Mouse (Mus musculus) megakaryocyte-erythroid progenitor cell, adult 5-6 weeks (primary cell): Measurements from ENCODE around the gene Sult6b2. TPM values are rescaled to one million over a fixed set of nuclear protein-coding genes. Genes with fewer than 3 reads are reported as not detected.

Source experiments
- ATAC-seq: replicated peaks from 2 replicates; pipeline ENCODE4 v1.8.0; 2016; ENCODE audit warnings: mild to moderate bottlenecking, inconsistent platforms; ENCODE audit not compliant: severe bottlenecking, poor library complexity, low FRiP score, low TSS enrichment
- total RNA-seq, 2 experiments: library from RNA; stranded (forward) in 1 of 2; stranded (reverse) in 1 of 2; fragments of 200-1000, 215-1000 nt in 1 of 2; fragments of >200 nt in 1 of 2; fragmentation: Nextera tagmentation in 1 of 2; gene quantifications; 2 replicates each; pipeline ENCODE4 v1.2.3; 2014 to 2017

Gene Sult6b2
- total RNA-seq, 2 experiments from 2014 or later: not detected

DNA sequence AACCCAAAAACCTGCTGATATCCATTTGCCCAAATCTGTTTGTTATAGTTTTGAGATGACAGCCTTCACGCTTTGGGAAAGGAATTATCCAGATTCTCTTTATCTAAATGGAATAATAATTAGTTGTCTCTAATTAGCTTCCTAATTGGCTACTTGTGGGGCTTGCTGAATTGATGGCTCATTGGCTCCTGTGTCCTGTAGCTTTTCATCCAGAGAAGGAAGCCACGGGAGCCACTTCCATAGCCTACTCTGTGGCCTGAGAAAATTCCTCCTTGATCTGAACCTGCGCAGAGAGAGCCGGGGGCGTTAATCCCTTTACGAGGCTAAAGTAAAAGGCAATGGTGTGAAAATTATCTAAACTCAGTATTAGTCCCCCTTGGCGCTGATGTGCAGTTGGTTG is 23.0 kb downstream of the Sult6b2 start:
- ATAC-seq: no peak

DNA sequence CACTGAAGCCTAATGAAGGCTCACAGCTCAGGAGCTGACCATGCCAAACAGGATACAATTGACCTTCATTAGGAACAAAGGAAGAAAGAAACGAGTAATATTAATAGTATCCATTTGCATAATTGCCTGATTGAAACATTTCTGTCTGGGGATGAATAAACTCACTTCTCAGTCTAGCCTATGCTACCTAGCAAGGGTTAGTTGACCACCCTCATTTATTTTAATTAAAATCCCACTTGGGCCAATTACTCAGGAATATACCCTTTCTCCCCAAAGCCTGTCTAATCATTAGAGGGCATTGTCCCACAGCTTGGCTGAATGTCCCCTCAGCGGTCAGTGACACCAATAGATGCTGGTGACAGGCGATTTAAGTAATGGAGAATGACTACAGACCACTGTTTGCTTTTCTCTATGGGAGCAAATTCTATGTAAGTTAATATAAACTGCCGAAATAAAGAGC is 23.7 kb downstream of the Sult6b2 start:
- no peak for ATAC-seq

DNA sequence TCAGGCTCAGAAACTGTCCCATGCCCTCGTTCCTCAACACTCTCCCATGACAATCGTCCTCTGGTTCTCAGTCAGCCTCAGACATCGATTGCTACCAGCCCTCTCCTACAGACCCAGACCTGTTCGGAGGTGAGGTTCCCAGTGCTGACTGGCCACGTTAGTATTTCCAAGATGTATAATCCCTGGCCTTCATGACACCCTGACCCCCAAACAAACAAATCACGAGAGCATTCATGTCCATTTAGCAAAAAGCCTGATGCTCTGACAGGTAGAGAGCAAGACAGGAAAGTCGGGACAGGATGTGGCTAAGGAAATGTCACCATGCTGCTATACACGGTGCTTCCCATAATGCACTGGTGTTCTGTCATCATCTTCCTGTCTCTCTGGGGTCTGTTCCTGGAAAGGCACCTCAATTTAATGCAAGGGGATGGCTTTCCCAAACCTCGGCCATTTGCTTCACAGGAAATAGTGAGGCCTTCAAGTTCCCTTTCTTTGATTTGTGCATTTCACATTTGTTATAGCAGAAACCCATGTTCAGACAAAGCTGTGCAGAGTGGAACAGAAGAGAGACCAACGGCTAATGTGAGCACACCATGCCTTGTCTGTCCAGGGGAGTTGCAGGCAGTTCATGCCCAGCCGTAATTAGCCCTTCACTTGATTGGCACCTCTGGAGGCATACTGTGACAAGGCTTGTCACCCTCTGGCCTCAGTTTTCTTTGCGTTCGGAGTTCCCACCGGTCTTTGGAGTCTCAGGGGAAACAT is 24.3 kb downstream of the Sult6b2 start:
- no peak for ATAC-seq

DNA sequence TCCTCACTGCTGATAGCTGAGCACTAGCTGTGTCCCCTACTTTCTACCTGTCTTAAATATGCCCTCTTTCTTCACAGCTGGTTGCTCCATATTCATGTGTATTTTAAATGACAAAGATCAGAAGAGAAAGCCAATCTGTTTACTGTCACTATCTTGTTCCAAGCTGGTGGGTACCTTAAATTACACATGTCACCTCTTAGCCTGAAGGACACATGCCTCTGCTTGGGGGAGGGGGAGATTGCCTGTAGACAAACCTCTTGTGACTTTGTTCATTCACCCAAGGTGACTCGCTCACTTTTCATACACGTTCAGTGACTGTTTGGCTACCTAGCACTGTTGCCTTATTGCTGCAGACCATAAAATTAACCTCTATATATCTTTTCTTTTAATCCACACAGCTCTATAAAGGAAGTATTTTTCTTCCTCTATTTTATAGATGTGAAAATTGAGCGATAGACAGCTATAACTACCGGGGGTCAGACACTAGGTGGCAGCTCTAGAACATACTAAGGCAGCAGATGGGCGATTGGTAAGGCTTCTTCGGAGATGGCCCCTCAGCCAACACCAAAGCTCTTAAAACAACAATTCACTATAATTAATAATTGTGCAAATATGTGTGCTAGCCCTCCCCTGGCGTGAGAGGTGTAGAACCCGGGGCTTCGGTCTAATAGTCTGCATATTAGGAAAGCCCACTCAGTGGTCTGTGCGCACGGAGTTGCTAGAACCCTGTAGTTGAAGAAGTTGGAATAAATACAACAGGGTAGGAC is 25.1 kb downstream of the Sult6b2 start:
- peak; percentile 54 for ATAC-seq

DNA sequence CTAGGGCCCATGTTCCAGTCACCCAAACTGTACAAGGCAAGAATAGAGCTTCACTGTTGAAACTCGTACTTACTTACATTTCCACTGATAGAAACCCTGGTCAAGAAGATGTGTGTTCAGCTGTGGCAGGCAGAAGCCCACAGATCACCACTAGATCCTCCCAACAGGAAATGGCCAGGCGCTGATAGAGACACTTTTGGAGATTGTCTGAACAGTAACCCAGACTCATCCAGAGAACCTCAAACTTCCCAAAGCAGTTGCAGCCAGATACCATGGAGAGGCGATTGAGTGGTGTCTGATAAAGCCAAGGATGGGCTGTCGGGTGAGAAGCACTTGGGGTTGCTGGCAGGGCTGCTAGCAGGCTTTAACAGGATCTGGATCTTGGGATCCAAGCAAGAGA is 27.4 kb downstream of the Sult6b2 start:
- ATAC-seq: peak; percentile 69

DNA sequence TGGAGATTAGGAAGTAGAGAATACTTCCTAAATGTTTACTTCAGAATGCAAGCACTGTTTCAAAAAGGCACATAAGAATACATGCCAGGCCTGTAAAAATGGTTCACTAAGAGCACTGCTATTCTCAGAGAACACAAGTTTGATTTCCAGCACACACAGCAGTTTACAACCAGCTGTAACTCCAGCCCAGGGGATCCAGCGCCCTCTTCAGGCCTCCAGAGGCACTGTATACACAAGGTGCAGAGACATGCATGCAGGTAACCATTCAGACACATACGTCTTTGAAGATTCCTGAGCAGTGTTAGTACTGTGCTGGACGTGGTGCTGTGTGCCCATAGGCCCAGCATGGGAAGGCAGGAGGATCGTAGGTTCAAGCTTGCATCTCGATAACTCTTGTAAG is 30.7 kb downstream of the Sult6b2 start:
- no peak for ATAC-seq

DNA sequence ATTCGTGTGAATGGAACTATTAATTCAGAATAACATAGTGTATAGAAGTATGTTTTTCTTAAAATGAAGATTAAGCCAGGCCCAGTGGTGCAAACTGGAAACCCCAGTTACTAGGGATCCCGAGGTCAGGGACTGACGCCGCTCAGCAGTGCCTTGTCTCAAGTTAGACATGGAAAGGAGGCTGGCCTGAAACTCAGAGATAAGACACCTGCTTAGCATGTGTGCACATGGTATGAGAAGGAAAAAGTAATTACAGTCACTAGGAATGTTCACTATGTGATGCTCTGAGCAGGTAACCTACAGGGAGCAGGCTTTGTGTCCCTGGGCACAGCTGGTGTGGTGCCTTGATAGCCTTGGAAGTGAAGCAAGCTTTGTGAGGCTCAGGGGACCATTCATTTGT is 32.7 kb downstream of the Sult6b2 start:
- peak; percentile 69 for ATAC-seq

DNA sequence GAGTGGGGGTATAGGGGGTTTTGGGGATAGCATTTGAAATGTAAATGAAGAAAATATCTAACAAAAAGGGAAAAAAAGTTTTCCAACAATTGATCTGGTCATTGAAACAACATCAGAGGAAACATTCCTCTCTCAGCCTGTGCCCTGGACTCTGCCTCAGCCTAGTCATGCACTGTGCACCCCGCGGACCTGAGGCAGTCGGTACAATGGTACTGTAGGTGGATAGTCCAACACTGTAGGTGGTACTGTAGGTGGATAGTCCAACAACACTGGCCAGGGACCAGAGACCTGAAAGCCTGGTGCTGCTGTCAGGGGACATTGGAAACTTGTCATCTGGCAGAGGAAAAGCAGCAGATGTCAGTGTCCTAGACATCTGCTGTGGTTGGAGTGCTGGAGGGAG is 34.4 kb downstream of the Sult6b2 start:
- ATAC-seq: no peak

DNA sequence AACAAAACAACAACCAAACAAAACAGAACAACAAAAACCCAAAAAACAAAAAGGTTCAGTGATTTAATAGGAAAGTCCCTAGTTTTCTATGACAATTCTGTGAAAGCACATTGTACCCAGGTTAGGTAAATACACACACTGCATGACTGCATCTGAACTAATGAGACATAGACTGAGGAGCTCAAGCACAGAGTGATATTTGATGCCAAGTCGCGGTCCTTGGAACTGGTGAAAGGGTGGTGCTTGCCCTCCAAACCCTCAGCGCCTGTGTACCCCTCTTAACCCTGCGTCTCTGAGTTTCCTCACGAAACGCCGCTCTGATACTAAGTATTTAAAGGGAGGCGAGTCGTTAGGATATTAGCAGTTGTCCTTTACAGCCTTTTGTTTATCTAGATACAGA is 37.0 kb downstream of the Sult6b2 start:
- ATAC-seq: no peak

DNA sequence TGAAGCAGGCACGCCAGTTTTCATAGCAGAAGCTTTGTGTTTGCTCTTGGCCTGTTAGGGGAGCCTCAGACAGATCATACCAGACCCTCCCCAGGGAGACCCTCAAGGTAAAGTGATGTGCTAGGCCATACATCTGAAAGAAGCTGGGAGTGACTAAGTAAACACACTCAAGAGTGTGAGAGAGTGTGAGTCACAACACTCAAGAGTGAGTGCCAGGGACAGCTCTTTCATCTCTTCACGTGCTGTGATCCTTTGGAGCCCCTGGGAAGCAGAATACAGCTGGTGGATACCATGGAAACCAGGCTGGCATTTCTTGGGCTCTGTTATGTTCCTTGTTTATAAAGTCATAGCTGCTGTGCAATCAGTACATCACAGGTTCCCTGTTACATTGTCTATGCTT is 39.4 kb downstream of the Sult6b2 start:
- ATAC-seq: no peak

DNA sequence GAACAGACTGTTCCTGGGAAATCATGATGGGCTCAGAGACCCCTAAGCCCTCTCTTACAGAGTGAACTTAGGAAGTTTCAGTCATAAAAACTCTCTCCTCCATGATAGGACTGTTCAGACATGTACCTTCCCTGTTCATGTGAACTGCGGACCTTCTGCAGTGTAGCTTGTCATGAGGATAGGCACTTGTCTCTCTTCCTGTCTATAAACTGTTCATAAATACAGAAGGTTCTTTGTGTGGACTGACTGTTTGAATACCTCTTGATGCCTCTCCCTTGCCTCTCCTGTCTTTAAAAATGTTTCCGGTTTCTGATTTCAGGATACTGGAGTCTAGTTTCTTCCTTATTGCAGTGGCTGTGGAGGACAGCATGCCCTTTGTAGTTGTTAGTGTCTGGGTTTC is 44.7 kb downstream of the Sult6b2 start:
- no peak for ATAC-seq

DNA sequence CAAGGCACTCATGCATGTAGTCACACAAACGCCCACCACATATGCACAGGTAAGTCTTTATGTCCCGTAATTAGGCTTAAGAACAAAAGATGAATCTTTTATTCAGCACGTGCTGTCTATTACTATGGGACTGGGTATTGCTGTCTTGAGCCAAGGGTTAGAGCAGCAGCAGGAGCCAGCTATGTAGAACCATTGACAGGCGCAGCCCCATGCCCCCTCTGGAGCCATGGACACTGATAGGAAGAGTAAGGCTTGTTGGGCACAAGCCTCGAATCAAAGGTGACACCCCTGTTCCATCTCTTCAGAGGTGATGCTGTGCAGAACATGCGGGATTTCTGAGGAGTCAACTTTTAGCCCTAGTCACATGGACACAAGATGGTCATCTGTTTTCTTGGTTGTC is 45.7 kb downstream of the Sult6b2 start:
- ATAC-seq: no peak

DNA sequence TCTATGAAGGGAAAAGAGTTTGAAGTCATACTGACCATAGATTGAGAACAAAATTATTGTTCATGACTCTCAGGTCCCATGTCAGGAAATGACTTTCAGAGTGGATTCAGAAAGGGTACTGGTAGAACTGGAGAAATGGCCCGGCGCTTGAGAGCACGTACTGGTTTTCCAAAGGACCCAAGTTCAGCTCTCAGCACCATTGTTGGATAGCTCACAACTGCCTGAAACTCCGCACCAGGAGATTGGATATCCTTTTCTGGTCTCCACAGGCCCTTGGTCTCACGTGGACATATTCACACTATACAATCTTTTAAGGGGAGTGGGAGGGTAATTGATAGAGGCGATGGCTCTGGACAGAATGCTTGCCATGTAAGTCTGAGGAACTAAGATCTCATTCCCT is 46.3 kb downstream of the Sult6b2 start:
- peak; percentile 1; the same call in 1 of the 2 replicates for ATAC-seq

DNA sequence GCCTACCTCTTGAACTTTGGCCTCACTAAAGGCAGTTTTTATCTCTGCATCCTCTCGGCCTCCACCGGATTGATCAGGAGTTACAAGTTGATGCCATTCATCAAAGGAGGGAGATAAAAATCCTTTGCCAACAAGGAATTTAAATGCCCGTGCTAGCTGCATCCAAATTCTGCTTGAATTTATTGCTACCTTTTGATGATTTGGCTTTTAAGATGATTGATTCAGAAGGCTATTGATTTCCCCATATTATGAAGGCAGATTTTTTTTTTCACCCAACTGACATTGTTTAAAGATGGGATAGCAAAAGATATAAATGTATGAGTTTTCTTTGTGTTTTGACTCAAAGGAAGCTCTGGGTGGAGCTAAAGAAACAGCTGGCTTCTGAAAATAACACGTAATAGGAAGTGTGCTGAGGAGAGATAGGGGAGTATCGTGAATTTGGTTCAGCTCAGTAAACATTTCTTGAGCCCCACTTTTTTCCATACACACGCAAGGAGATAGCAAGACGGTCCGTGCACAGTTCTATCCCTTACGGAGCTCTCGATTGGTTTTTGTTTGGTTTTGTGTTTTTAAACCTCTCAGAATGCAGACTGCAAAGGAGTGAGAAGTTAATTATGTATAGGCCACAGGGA is 46.9 kb downstream of the Sult6b2 start:
- peak; percentile 74 for ATAC-seq

DNA sequence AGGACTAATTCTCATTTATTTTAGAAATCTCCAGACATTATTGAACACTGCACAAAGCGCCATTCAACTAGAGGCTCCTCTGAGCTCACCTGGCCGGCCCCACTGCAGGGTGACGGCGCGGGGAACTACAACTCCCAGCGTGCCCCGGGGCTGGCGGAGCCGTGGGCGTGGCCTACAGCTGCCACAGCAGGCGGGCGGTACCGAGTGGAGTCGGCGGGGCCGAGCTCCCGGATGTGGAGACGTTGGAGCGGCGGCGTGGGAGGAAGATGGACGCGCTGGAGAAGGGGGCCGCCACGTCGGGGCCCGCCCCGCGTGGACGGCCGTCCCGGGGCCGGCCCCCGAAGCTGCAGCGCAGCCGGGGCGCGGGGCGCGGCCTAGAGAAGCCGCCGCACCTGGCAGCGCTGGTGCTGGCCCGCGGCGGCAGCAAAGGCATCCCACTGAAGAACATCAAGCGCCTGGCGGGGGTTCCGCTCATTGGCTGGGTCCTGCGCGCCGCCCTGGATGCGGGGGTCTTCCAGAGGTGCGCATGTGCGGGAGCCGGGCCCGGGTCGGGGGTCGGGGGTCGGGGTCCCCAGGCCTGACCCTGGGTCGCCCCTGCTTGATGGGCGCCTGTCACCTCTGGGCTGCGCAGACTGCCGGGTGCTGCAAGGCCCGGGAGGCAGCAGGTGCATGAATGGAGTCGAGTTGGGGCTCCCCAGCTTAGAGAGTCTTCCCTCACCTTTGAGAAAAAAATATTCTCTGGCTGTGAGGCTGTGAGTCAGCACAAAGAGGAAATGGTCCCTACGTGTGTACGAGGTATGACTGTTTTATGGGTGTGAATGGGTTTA is 47.6 kb downstream of the Sult6b2 start, which contains the start of gene Cmas:
Gene Cmas, plus strand, starts transcription at position 180 of the 827 bp plus-strand sequence.
- ATAC-seq: peak; percentile 76

DNA sequence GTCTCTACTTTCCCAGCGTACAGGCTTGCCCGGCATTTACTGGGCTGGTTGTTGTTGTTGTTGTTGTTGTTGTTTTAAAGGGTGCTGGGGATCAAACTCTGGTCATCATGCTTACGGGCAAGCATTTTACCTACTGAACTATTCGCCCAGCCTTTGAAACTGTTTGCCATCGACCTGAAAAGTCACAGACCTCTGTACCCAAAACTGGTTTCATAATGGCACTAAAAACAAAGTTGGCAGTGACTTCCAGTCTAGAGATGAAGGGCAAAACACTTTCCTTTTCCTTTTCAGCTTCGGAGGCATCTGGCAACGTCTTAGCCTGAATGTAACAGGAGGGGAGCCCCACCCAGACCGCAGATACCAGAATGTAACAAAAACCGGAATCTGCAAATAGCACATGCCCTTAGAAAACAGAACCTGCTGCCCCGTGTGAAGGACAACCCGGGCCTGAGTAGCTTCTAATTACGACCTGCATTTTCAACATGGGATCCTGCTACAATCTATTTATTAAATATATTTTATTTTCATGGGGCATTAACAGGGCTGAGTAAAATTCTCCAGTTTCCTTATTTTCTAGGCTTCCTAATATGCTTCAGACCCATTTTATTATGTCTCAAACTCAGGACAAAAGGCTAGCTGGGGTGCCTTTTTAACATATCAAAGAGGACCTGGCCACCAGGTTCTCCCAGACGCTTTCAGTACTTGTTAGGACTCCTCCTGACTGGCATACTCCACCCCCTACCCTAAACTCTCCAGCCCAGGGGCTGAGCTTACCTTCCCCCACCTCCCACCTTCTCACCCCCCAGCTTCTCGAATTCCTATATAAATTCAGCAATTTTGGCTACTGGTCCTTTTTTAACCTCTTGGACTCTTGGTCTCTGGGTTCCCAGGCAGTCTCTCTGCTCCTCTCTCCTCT is 51.7 kb downstream of the Sult6b2 start:
- peak; percentile 45 for ATAC-seq

DNA sequence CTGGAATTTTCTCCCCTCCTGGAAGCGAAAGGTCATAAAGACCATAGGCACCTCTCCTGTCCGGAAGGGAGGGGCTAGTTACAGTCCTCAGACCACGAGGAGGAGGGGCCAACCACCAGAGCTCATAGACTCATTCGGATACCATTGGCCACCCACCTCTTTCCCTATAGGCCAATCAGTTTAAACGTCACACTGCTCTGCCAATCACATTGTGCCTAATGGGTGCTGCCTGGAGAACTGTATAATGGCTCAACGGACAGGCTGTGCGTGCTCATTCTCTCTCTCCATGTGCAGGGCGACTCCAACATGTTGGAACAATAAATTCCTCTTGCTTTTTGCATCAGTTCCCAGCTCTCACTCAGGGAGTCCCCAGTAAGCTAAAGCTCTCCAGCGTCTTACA is 52.9 kb downstream of the Sult6b2 start:
- no peak for ATAC-seq

DNA sequence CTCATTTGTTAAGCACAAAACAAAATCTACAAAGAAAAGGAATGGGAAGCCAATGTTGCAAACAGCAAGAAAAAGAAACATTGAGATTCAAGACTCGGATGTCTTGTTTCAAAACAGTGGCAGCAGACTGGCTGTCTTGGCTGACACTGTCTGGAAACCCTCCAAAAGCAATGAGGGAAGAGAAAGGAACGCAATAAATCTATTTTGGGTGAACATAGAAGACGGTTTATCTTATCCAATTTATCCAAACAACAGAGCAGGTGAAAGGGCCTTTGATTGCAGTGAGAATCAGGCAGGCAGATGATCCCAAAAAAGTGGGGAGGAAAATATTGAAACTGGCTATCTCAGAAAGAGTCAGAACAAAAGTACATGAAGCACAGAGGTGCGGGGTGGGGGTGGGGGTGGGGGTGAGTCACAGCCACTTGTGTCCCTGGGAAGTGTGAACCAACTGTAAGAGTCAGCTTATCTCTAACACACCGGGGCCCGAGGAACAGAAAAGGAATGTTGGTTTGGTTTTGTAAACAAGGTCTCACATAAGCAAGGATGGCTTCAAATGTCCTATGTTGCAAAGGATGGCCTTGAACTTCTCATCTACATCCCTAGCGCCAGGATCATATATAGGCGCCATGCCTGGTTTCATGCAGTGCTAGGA is 56.1 kb downstream of the Sult6b2 start:
- peak; percentile 25; the same call in 1 of the 2 replicates for ATAC-seq
